Mouse (Mus musculus) central nervous system, embryonic 11.5 days (tissue): Measurements from ENCODE around the gene Nusap1. TPM values are rescaled to one million over a fixed set of nuclear protein-coding genes. Genes with fewer than 3 reads are reported as not detected.

Source experiments
- polyA plus RNA-seq: library from polyadenylated mRNA; depleted of rRNA; stranded (reverse); fragments of >200 nt; gene quantifications from 2 replicates; pipeline ENCODE4 v1.2.3, GENCODE M21; 2012; rRNA removed

Gene Nusap1
- 52.0 and 67.8 TPM in 2 replicates for polyA plus RNA-seq

DNA sequence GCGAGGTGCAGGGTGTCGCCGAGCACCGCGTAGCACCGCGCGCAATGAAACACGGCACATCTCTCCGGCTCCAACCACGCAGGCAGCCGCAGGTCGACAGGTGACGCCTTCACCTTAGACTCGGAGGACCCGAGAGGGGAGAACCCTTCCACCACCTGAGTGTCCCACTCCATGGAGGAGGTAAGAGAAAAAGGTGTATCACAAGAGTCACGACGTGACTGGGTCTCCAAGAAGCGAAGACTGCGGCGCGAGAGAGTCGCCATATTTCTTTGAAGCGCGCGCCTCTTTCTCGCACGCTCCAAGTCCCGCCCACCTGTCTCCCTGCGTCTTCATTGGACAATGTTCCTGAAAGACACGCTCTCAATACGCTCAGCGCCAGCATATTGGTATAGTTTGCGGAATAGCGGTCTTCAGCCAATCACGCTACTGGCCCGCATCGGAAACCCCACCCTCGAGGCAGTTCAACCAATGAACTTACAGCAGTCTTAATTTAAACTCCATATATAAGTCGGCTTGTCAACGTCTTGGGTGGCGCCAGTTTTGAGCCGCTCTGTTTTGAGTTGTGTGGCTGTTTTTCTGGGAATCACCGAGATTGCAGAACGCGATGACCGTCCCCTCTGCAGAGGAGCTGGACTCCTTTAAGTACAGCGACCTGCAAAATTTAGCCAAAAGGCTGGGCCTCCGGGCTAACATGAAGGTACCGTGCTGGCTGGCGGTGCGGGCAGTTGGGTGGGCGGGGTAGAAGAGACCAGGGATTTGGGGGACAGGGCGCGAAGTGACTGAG lies at the start of gene Nusap1, which contains the start of gene Oip5:
Gene Nusap1, plus strand, starts transcription at position 100 of the 784 bp plus-strand sequence.
Gene Oip5, minus strand, starts transcription at position 271 of the 784 bp plus-strand sequence.

DNA sequence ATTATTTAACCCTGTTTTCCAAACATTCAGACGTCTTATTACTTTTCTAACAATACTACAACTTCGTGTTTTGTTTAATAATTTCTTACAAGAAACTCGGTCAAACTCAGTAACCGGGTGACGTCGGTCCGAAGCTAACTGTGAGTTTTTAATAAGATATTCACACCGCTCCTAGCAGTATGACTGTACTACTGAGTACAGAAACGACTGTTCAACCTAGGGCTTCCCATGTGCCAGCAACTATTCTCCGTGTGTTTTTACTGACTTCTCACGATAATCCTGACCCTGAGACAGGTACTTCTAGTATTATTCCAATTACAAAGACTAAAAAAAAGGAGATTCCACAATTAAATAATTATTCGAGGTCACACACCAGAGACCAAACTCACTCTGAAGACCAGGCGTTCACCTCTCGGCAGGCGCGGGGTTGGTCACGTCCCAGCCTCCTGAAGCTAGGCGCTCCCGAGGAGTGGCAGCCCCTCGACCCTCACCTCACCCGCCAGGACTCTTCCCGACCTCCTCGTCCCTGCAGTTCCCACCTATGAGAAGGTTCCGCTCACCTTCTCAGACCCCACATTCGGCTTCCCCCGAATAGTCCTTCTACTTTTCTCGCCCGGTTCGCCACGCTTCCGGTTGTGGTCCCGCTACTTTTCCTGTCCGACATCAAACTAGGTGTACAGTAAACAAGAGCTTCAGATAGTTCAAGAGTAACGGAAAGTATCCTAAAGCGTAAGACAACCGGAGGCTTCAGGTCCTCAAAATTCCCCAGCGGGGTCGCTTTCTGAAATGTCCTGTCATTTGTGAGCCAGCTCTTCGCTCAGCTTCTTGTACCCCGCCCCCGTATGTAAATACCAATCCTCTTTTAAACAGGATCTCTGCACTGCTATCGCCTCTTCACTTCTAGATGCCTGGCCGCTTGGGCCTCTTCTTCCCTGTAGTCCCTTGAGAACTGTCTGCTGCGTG lies 44.4 kb downstream of the Nusap1 start, which contains the start of gene Ndufaf1:
Gene Ndufaf1, minus strand, starts transcription at position 608 of the 963 bp plus-strand sequence.

DNA sequence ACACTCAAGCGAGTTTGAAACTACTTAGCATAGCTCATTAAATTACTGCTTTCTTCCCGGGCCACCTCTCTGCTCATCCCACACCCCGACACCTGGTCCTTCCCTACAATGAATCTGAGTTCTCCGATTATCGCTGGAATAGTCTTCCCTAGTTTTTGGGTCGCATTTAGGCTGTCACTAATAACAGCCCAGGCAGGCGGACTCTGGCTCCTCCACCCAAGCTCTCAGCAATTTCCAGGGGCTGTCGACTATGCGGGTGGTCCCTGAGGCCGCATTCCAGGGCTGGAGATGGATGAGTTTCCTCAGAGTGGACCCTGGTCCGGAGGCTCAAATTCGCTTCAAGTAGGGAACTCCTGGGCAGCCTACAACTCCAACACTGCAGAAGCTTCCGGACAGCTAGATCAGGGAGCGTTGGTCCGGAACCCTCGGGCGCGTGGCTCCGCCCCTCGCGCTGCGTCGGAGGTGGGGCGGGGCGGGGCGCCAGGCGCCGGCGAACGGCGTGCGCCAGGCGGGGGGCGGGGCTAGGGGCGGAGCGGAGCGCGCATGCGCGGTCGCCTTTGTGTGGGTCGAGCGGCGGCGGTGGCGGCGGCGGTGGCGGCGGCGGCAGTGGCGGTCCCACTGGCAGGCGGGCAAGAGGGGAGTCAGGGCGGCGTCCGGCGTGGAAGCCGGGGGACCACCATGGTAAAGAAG lies 56.6 kb downstream of the Nusap1 start, which contains the start of gene Rtf1:
Gene Rtf1, plus strand, starts transcription at position 544 of the 690 bp plus-strand sequence.

Other genes starting within 250 kb of the Nusap1 start
- 14.3 and 15.8 TPM in 2 replicates for gene Ino80, start 140.6 kb upstream of the Nusap1 start, polyA plus RNA-seq
- 0.30 and 0.52 TPM in 2 replicates for gene Exd1, start 70.7 kb upstream of the Nusap1 start, polyA plus RNA-seq
- 34.1 and 56.9 TPM in 2 replicates for gene Chp1, start 70.6 kb upstream of the Nusap1 start, polyA plus RNA-seq
- gene Oip5, start 171 bp downstream of the Nusap1 start, polyA plus RNA-seq, result 25.5 and 26.4 TPM in 2 replicates
- gene Ndufaf1, start 44.5 kb downstream of the Nusap1 start, polyA plus RNA-seq, result 19.5 and 19.8 TPM in 2 replicates
- gene Rtf1, start 56.8 kb downstream of the Nusap1 start, polyA plus RNA-seq, result 43.9 and 53.1 TPM in 2 replicates
- 1.1 TPM in 2 replicates for gene Itpka, start 124.0 kb downstream of the Nusap1 start, polyA plus RNA-seq
- gene Ltk, start 142.1 kb downstream of the Nusap1 start, polyA plus RNA-seq, result 0.19 and 0.38 TPM in 2 replicates
- gene Rpap1, start 169.2 kb downstream of the Nusap1 start, polyA plus RNA-seq, result 23.3 and 29.2 TPM in 2 replicates
- gene Tyro3, start 179.4 kb downstream of the Nusap1 start, polyA plus RNA-seq, result 32.1 and 32.4 TPM in 2 replicates